Mouse (Mus musculus): ENCODE results near the gene Klhl21.

GRCm38 (mm10) chr4:151989110-151989488 is 19.5 kb upstream of the Klhl21 start:
- TF ChIP-seq POLR2A (IDR thresholded peaks at IDR 0.05; ENCODE audit: control insufficient read depth, extremely low read depth, insufficient read depth, low read length, poor library complexity) (no peak), CTCF (IDR thresholded peaks at IDR 0.05; ENCODE audit: borderline replicate concordance, control insufficient read depth, extremely low read depth, insufficient read depth, low read length, poor library complexity) (no peak)
